Mouse (Mus musculus) kidney, adult 2 months (tissue): ENCODE data around the gene Rabepk.

Source experiments
- CTCF ChIP-seq: fragments of 200-500 bp; conservative IDR thresholded peaks from 2 replicates; pipeline ENCODE4 v1.5.1; 2011; ENCODE audit warnings: low read depth, mild to moderate bottlenecking, control low read depth, low read length, moderate library complexity, mixed read lengths; ENCODE audit not compliant: insufficient read depth, insufficient read length
- POLR2A ChIP-seq: fragments of 200-500 bp; IDR thresholded peaks from one replicate; pipeline ENCODE4 v1.6.1; 2011; ENCODE audit warnings: low read depth, low read length, control low read depth

DNA sequence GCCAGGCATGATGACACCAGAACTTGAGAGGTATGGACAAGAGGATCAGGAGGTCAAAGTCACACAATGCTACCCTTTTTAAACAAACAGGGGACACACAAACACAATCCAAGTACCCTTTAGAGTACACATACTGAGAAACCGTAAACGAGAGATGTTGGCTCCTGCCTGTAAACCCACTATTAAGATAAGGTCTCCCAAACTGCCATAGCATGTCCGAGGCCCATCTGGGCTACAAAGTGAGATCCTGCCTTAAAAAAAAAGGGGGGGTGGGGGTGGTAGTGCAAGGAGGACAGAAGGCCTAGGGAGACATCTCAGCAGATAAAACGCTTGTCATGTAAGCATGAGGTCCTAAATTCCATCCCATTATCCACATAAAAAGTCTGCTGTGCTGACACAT, 51.2 kb downstream of the Rabepk start:
- TF ChIP-seq CTCF (no peak), POLR2A (no peak)
